Mouse (Mus musculus) thymus, postnatal 4 days (tissue): Measurements from ENCODE around the gene Tmem190.

ENCODE experiments used
- DNase-seq: peaks from one replicate; pipeline ENCODE4 v3.0.0; 2021

The Tmem190 gene

GRCm38 (mm10) chr7:4782759-4783158, at the start of gene Tmem190, which contains the start of gene Il11:
TSS of gene Tmem190 (plus strand) at chr7:4782937.
TSS of gene Il11 (minus strand) at chr7:4782859.
- no peak for DNase-seq

GRCm38 (mm10) chr7:4732968-4733392, 49.8 kb upstream of the Tmem190 start:
- no peak for DNase-seq

GRCm38 (mm10) chr7:4739041-4739543, 43.6 kb upstream of the Tmem190 start:
- no peak for DNase-seq

DNA sequence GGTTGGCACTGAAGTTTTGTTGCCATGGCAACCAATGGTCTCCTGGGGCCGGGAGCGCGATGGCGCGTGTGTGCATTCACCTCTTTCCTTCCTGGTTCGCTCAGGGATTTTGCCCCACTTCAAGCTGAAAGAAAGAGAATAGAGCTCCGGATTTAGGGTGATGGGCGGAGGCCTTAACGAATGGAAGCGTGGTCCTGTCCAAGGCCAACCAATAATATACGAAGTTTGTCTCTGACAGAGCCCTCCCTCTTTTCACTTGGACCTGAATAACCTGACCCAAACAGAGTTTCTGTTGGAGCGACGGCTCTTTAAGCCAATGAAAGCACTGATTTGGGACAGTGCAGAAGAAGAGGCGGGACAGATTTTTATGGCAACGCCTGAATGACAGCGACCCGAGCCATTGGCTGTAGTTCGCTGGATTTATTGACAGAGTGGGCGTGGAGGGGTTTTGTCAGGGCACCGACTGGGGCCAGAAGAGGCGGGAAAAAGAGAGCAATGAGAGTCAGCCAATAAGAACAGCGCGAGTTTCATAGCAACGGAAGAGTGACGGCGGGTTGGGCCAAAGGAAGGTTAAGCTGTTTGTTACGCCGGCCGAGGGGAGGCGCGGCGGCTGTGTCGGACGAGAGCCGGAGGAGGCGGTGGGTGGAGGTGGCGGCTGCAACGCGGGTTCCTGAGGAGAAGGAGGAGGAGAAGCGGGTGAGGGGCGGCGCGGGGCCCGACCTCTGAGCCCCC, 43.0 kb upstream of the Tmem190 start, which contains the start of gene Kmt5c:
TSS of gene Kmt5c (plus strand) at position 572 of the 732 bp plus-strand sequence.
- DNase-seq, result peak; percentile 92

DNA sequence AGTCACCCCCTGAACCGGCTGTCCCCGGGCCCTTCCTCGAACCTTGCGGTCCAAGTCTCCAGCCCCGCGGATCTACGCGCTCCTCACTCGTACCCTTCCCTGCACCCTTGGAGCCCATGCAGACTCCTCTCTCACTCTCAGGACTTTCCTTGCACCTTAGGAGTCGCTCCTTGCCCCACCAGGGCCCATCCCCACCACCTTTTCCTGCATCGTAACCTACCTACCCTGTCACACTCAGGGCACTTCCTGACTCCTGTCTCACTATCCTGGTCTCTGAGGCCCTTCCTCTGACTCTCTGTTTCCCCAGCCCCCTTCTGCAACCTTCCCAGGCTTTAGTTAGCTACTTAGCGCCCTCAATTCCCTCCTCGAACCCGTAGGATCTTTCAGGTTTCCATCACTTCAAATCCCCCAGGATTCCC, 42.4 kb upstream of the Tmem190 start:
- no peak for DNase-seq

- DNase-seq, result peak; percentile 37
These were observed 41.6 kb upstream of the Tmem190 start for GRCm38 (mm10) chr7:4741151-4741550.

DNA sequence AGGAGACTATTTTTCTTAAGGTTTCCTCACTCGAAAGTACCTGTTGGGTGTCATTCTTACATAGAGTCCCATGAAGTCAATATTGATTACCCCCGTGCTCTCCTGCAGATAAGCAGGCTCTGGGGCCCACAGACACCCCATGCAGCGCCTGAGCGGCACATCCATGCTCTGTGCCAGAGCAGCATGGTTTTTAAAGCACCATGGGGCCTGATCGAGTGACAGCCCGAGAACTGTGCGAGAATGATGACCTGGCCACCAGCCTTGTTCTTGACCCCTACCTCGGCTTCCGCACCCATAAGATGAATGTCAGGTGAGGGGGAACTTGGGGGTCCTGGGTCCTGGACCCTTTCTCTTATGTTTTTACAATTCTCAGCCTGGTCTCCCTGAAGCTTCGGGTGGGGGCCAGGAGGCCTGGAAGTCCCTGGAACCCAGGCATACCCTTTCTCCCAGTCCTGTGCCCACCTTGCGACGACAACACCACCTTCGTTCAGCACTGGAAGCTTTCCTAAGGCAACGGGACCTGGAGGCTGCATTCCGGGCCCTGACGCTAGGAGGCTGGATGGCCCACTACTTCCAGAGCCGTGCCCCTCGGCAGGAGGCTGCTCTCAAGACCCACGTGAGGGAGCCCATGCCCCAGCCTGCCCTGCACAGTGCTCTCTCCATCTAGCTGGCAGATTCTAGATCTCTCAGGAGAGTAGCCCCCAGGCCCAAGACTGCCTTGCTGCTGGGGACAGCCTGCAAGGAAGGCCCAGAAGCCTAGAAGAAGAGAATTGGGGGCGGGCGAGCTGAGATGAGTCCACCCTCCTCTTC, 40.9 kb upstream of the Tmem190 start:
- no peak for DNase-seq

DNA sequence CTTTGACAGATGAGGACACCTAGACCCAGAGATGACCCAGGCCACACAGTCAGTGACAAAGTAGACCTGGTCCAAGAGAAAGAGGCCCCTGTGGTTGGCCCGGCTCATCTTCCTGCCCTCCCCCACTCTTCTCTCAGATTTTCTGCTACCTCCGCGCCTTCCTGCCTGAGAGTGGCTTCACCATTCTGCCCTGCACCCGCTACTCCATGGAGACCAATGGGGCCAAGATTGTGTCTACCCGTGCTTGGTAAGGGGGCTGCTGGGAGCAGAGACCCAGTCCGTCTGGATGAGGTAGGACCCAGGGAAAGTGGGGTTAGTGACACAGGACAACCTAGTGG, 40.3 kb upstream of the Tmem190 start:
- DNase-seq, result no peak

DNA sequence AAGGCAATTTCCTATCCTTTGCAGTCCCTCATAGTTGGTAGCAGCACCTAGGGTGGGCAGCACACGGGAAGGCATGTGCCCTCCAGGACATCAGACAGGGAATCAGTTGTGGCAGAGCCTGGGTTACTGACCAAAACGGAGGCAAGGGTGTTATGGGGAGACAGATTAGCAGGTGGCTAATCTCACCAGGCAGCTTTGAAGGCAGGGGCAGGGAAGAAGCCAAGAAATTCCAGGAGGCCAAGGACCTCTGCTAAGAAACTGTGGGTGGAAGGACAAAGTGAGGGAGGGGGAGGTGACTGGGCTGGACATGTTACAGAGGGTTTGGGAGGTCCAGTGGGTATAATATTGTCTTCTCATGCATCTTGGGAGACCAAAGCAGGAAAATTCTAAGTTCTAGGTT, 39.4 kb upstream of the Tmem190 start:
- no peak for DNase-seq

GRCm38 (mm10) chr7:4744886-4745285, 37.9 kb upstream of the Tmem190 start:
- no peak for DNase-seq

GRCm38 (mm10) chr7:4746326-4746980, 36.3 kb upstream of the Tmem190 start:
- no peak for DNase-seq

DNA sequence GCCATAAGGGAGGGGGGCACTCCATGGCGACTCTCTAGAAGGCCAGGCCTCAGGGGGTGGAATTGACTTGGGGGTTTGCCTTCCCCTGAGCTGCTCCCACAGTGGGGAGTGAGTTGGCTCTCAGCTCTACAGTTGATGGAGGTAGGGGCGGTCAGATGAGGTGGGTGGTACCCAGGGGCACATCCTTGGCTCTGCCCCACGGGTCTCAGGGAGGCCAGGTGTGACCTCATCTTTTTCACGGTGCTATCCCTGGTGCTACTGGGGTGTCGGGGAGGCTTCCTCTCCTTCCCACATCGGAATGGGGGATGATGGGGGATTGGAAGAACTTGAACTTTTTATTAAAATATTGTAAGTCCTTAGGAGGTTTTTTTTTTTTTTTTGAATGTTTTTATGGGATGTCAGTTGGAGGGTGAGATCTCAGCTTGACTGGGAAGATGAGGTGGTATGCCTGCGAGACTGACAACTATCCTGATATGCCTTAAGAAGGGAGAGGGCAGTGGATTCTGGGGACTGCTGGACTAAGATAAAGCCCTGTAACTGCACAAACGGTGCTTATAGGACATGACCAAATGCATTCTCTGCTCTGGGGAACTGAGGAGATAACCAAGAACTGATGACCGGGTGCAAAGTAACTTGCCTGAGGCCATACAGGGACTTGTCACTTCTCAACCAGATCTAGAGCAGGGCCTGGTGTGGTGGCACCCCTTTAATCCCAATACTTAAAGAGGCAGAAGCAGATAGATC, 35.4 kb upstream of the Tmem190 start:
- no peak for DNase-seq

DNA sequence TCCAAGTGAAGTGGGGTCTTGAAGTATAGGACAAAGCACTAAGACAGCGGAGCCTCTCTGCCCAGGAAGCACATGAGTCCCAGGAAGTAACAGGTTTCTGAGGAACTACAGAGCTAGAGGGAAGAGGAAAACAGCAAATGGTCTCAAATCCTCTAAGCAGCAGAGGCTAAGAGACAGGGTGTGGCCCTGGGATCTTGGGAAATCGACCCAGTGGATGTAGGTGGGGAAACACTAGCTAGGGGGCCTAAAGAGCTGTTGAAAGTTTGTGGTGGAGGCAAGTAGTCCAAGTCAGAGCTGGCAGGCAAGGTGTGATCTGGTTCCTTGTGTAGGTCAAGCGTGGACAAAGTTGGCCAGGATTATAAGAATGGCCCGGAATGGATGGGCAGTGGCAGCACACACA, 34.4 kb upstream of the Tmem190 start:
- no peak for DNase-seq

GRCm38 (mm10) chr7:4749169-4749568, 33.6 kb upstream of the Tmem190 start:
- DNase-seq, result no peak

- DNase-seq, result peak; percentile 69
These were observed 30.5 kb upstream of the Tmem190 start for GRCm38 (mm10) chr7:4751971-4752820.

- peak; percentile 93 for DNase-seq
These were observed 29.7 kb upstream of the Tmem190 start, which contains the start of gene Cox6b2 for GRCm38 (mm10) chr7:4752821-4753570. TSS of gene Cox6b2 (minus strand) at chr7:4753094.

DNA sequence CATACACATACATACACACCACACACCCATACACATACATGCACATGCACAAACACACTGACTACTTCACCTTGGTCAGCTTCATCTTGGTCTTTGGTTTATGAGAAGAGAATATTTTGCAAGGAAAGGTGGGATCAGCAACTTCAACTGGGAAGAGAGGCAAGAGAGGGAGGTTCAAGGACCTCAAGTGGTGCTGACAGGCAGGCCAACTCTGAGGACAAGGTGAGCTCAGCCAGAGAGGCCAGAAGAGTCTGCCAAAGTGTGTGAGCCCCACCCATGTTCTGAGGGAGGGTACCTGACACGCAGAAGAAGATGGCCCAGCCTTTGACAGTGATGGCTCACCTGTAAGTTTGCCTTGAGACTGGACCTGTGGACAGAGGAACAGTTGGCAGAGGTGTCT, 23.1 kb upstream of the Tmem190 start:
- DNase-seq, result no peak

DNA sequence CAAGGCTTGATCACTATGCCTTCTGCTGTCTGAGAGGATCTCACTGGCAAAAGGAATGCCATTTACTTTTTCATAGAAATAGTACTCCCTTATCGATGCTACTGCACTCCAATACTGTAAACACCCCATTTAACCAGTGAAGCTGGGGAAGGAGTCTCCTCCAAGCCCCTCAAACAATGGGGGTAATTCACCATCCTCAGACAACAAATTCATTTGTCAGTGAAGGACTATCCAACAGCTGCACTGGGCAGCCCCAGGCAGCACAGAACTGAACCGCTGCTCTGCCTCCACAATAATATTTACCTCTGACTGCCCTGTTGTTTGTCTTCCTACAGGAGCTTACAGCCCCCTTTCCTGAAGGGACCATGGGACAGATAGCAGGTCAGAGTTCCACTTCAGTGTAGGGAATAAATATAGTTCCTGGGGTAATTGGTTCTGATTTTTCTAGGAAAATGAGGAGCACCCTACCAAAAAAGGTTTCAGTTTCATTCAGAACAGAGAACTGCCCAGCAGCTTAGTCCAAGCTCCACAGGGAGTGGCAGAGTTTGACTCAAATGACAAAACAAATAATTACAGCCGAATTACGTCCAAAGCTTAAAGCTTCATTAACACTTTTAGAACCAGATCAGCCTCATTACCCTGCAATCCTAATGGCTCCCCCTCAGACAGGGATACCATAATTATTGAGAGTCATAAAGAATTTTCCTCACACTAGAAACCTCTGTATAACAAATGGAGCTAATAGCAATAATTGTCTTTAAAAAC, 17.6 kb upstream of the Tmem190 start:
- no peak for DNase-seq

DNA sequence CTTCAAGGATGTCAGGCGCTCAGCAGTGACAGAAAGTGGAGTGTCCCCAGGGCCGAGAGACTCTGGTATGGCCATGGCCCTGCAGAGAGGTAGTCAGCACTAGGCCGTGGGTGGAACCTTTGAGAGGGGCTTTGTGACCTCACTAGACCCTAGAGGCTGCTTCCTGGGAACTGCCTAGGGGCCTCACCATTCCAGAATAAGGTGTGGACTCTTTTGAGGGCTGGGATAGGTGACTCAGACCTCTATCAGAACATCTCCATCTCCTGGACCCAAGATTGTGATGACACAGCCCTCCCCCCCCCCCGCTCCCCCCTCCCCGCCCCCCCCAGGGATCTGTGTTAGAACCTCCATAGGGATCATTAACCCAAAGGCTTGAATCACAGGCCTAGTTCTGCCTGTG, 11.5 kb upstream of the Tmem190 start, which contains the start of gene Fam71e2:
TSS of gene Fam71e2 (minus strand) at position 101 of the 400 bp plus-strand sequence.
- DNase-seq, result no peak

- DNase-seq, result no peak
These were observed 6.6 kb upstream of the Tmem190 start for GRCm38 (mm10) chr7:4776131-4776530.
